Mouse (Mus musculus): Measurements from ENCODE around the gene Apoa2.

GRCm38 (mm10) chr1:171185655-171186054 lies 39.2 kb upstream of the Apoa2 start:
- TF ChIP-seq EP300 (IDR thresholded peaks at IDR 0.05; ENCODE audit: low read depth) = no peak
- no peak for TF ChIP-seq CTCF (IDR thresholded peaks at IDR 0.05; ENCODE audit: low read depth)
